Mouse (Mus musculus) frontal cortex, postnatal 14 days (tissue): Measurements from ENCODE around the gene Ptgfrn.

Source experiments
- DNase-seq, 2 experiments: peaks; one replicate each; pipeline ENCODE4 v3.0.0; 2022; ENCODE audit warnings: low spot score in 2 of 2

Ptgfrn gene

GRCm38 (mm10) chr3:101041997-101042396 lies 68.1 kb downstream of the Ptgfrn start:
- no peak for DNase-seq

GRCm38 (mm10) chr3:101037984-101038545 lies 72.0 kb downstream of the Ptgfrn start:
- DNase-seq: no peak

- no peak for DNase-seq
Observed at GRCm38 (mm10) chr3:101036001-101036400, 74.1 kb downstream of the Ptgfrn start.

- DNase-seq: no peak
Observed at GRCm38 (mm10) chr3:101034509-101034908, 75.6 kb downstream of the Ptgfrn start.

- DNase-seq: no peak
Observed at GRCm38 (mm10) chr3:101033644-101034043, 76.4 kb downstream of the Ptgfrn start.

GRCm38 (mm10) chr3:101031456-101032142 lies 78.5 kb downstream of the Ptgfrn start:
- DNase-seq: no peak

GRCm38 (mm10) chr3:101030630-101031029 lies 79.4 kb downstream of the Ptgfrn start:
- no peak for DNase-seq

- no peak for DNase-seq
Observed at GRCm38 (mm10) chr3:101029339-101029738, 80.7 kb downstream of the Ptgfrn start, which contains the start of gene Cd101. Cd101 (minus strand) TSS chr3:101029556.

- no peak for DNase-seq
Observed at GRCm38 (mm10) chr3:101026741-101027140, 83.3 kb downstream of the Ptgfrn start.

- no peak for DNase-seq
Observed at GRCm38 (mm10) chr3:101022967-101023366, 87.1 kb downstream of the Ptgfrn start.

- DNase-seq: no peak
Observed at GRCm38 (mm10) chr3:101021481-101022051, 88.5 kb downstream of the Ptgfrn start.

GRCm38 (mm10) chr3:101021073-101021472 lies 89.0 kb downstream of the Ptgfrn start:
- no peak for DNase-seq

GRCm38 (mm10) chr3:101018494-101018893 lies 91.6 kb downstream of the Ptgfrn start:
- no peak for DNase-seq

- no peak for DNase-seq
Observed at GRCm38 (mm10) chr3:101016050-101016449, 94.0 kb downstream of the Ptgfrn start.

- no peak for DNase-seq
Observed at GRCm38 (mm10) chr3:101015254-101015653, 94.8 kb downstream of the Ptgfrn start.

GRCm38 (mm10) chr3:101013536-101013935 lies 96.5 kb downstream of the Ptgfrn start:
- DNase-seq: no peak

GRCm38 (mm10) chr3:101013005-101013404 lies 97.1 kb downstream of the Ptgfrn start:
- no peak for DNase-seq

- DNase-seq: no peak
Observed at GRCm38 (mm10) chr3:101012597-101012996, 97.5 kb downstream of the Ptgfrn start.

GRCm38 (mm10) chr3:101012131-101012571 lies 97.9 kb downstream of the Ptgfrn start:
- peak; percentile 35 to 59 for DNase-seq

- DNase-seq: no peak
Observed at GRCm38 (mm10) chr3:101011203-101011600, 98.9 kb downstream of the Ptgfrn start.

- no peak for DNase-seq
Observed at GRCm38 (mm10) chr3:101010589-101011202, 99.4 kb downstream of the Ptgfrn start.

- no peak for DNase-seq
Observed at GRCm38 (mm10) chr3:101007112-101007782, 102.8 kb downstream of the Ptgfrn start.
